Mouse (Mus musculus): ENCODE results near the gene Hist1h2bj. TPM values are rescaled to one million over a fixed set of nuclear protein-coding genes. Genes with fewer than 3 reads are reported as not detected.

The Hist1h2bj gene
- polyA plus RNA-seq, 1 experiment from 2014 or later, result 4.1 TPM

DNA sequence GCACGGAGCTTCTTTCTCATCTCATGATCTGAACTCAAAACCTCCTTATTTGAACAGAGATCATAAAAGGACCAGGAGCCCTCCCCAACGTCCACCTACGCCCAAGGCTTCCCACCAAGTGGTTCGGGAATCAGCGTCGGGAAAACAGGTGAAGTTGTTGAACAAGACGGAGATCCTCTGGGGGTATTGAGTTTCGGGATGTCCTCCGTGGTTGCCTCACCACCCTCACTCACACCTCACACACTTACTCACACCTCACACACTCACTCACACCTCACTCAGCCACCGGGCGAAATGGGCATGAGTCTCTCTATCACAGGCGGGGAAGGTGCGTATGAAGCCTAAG lies 46.2 kb upstream of the Hist1h2bj start:
- Histone ChIP-seq H3K4me1 (replicated peaks; ENCODE audit: control insufficient read depth, insufficient read depth, low read length) (no peaks in the 10 kb centered on the region), H3K4me3 (ENCODE audit: low read depth, low read length) (peak overlapping the region; percentile 37), H3K27ac (ENCODE audit: low read depth, low read length) (no peak overlapping the region), H3K27me3 (replicated peaks; ENCODE audit: control insufficient read depth, insufficient read depth, low read length) (peaks cover 73% of the 10 kb centered on the region), H3K36me3 (ENCODE audit: control insufficient read depth, insufficient read depth) (no peaks in the 10 kb centered on the region), H3K9ac (ENCODE audit: low read depth, low read length) (no peak overlapping the region), H3K4me2 (replicated peaks; ENCODE audit: low read depth) (peak overlapping the region; percentile 60), H3K9me3 (ENCODE audit: control insufficient read depth) (no peaks in the 10 kb centered on the region)
- TF ChIP-seq CTCF (IDR thresholded peaks at IDR 0.05; ENCODE audit: low read depth), result no peak
- no peak for ATAC-seq
- WGBS, result 2% methylated on average over 13 of the region's 13 CpGs

DNA sequence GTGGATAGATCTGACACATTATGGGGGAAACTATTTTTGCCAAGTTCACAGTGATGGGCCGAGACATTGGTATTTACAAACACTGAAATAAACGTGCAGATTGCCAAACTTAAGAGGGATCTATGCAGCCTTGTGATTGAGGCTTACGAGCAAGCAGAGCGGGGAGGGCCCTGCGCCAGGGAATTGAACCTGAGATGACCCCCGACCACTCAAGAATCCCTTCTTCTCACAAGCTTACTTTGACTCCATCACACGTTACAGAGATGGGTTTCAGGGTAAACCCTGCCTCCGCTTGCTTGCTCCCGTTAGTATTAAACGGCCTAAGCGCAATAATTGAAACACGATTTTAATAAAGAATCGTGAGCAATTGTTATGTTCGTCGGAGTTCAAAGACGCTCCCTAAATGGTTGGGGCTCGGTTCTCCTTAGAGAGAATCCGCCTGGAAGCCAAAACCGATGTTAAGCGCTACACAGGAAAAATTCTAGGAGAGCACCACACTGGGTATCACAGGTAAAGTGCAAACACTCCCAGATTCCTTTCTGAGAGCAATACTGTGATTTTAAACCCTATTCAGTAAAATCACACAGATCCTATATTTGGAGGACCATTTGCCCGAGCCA lies 45.7 kb upstream of the Hist1h2bj start:
- Histone ChIP-seq H3K27ac (ENCODE audit: low read depth, low read length) (no peak overlapping the region), H3K9me3 (ENCODE audit: control insufficient read depth) (no peaks in the 10 kb centered on the region), H3K36me3 (ENCODE audit: control insufficient read depth, insufficient read depth) (no peaks in the 10 kb centered on the region), H3K9ac (ENCODE audit: low read depth, low read length) (no peak overlapping the region), H3K4me2 (replicated peaks; ENCODE audit: low read depth) (peak overlapping the region; percentile 60), H3K4me3 (ENCODE audit: low read depth, low read length) (peak overlapping the region; percentile 37), H3K27me3 (replicated peaks; ENCODE audit: control insufficient read depth, insufficient read depth, low read length) (peaks cover 76% of the 10 kb centered on the region), H3K4me1 (replicated peaks; ENCODE audit: control insufficient read depth, insufficient read depth, low read length) (no peaks in the 10 kb centered on the region)
- no peak for ATAC-seq
- WGBS, result 3% methylated on average over 21 of the region's 21 CpGs
- TF ChIP-seq CTCF (IDR thresholded peaks at IDR 0.05; ENCODE audit: low read depth), result no peak

GRCm38 (mm10) chr13:21997821-21998220 lies 45.2 kb upstream of the Hist1h2bj start:
- Histone ChIP-seq H3K36me3 (ENCODE audit: control insufficient read depth, insufficient read depth) (no peaks in the 10 kb centered on the region), H3K27ac (ENCODE audit: low read depth, low read length) (no peak overlapping the region), H3K9ac (ENCODE audit: low read depth, low read length) (no peak overlapping the region), H3K4me3 (ENCODE audit: low read depth, low read length) (no peak overlapping the region), H3K9me3 (ENCODE audit: control insufficient read depth) (no peaks in the 10 kb centered on the region), H3K27me3 (replicated peaks; ENCODE audit: control insufficient read depth, insufficient read depth, low read length) (peaks cover 81% of the 10 kb centered on the region), H3K4me2 (replicated peaks; ENCODE audit: low read depth) (no peak overlapping the region), H3K4me1 (replicated peaks; ENCODE audit: control insufficient read depth, insufficient read depth, low read length) (no peaks in the 10 kb centered on the region)
- WGBS, result 5% methylated on average over 4 of the region's 4 CpGs
- ATAC-seq, result no peak
- no peak for TF ChIP-seq CTCF (IDR thresholded peaks at IDR 0.05; ENCODE audit: low read depth)

GRCm38 (mm10) chr13:21998412-21998811 lies 44.6 kb upstream of the Hist1h2bj start:
- Histone ChIP-seq H3K27ac (ENCODE audit: low read depth, low read length) (no peak overlapping the region), H3K9ac (ENCODE audit: low read depth, low read length) (no peak overlapping the region), H3K27me3 (replicated peaks; ENCODE audit: control insufficient read depth, insufficient read depth, low read length) (peaks cover 87% of the 10 kb centered on the region), H3K4me2 (replicated peaks; ENCODE audit: low read depth) (no peak overlapping the region), H3K9me3 (ENCODE audit: control insufficient read depth) (no peaks in the 10 kb centered on the region), H3K36me3 (ENCODE audit: control insufficient read depth, insufficient read depth) (no peaks in the 10 kb centered on the region), H3K4me1 (replicated peaks; ENCODE audit: control insufficient read depth, insufficient read depth, low read length) (no peaks in the 10 kb centered on the region), H3K4me3 (ENCODE audit: low read depth, low read length) (no peak overlapping the region)
- WGBS, result 35% methylated on average over 3 of the region's 3 CpGs
- ATAC-seq, result no peak
- TF ChIP-seq CTCF (IDR thresholded peaks at IDR 0.05; ENCODE audit: low read depth), result no peak

GRCm38 (mm10) chr13:21999147-21999546 lies 43.9 kb upstream of the Hist1h2bj start:
- Histone ChIP-seq H3K9ac (ENCODE audit: low read depth, low read length) (no peak overlapping the region), H3K9me3 (ENCODE audit: control insufficient read depth) (no peaks in the 10 kb centered on the region), H3K27me3 (replicated peaks; ENCODE audit: control insufficient read depth, insufficient read depth, low read length) (peaks cover 89% of the 10 kb centered on the region), H3K36me3 (ENCODE audit: control insufficient read depth, insufficient read depth) (no peaks in the 10 kb centered on the region), H3K4me3 (ENCODE audit: low read depth, low read length) (no peak overlapping the region), H3K27ac (ENCODE audit: low read depth, low read length) (no peak overlapping the region), H3K4me2 (replicated peaks; ENCODE audit: low read depth) (no peak overlapping the region), H3K4me1 (replicated peaks; ENCODE audit: control insufficient read depth, insufficient read depth, low read length) (no peaks in the 10 kb centered on the region)
- no peak for TF ChIP-seq CTCF (IDR thresholded peaks at IDR 0.05; ENCODE audit: low read depth)
- ATAC-seq, result no peak
- WGBS, result 49% methylated on average over 4 of the region's 4 CpGs

DNA sequence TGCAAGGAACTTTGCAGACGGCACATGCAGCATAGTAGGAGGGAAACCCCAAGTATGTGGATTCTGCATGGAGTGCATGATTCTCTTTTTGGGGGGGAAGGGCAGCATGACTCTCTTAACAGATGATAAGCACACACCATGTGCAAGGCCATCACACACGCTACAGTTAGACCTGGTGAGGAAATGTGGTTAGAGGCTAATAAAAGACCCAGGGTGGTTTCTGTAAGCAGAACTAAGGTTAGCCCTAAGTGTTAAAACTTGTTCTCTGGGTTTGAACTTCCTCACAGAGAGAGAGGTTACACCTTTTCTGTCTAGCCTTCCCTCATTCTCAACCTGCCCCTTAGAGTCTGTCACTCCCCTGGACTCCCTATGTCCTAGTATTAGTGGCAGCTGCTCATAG lies 41.7 kb upstream of the Hist1h2bj start:
- H3K9me3 ChIP-seq (ENCODE audit: control insufficient read depth), result no peaks in the 10 kb centered on the region
- H3K27me3 ChIP-seq (replicated peaks; ENCODE audit: control insufficient read depth, insufficient read depth, low read length), result peaks cover 90% of the 10 kb centered on the region
- H3K36me3 ChIP-seq (ENCODE audit: control insufficient read depth, insufficient read depth), result no peaks in the 10 kb centered on the region
- no peak for TF ChIP-seq CTCF (IDR thresholded peaks at IDR 0.05; ENCODE audit: low read depth)
- H3K4me1 ChIP-seq (replicated peaks; ENCODE audit: control insufficient read depth, insufficient read depth, low read length), result no peaks in the 10 kb centered on the region
- no peak for ATAC-seq
- H3K27ac ChIP-seq (ENCODE audit: low read depth, low read length), result no peak overlapping the region
- no peak overlapping the region for H3K4me2 ChIP-seq (replicated peaks; ENCODE audit: low read depth)
- WGBS, result 68% methylated on average over 2 of the region's 2 CpGs
- H3K4me3 ChIP-seq (ENCODE audit: low read depth, low read length), result no peak overlapping the region
- no peak overlapping the region for H3K9ac ChIP-seq (ENCODE audit: low read depth, low read length)

DNA sequence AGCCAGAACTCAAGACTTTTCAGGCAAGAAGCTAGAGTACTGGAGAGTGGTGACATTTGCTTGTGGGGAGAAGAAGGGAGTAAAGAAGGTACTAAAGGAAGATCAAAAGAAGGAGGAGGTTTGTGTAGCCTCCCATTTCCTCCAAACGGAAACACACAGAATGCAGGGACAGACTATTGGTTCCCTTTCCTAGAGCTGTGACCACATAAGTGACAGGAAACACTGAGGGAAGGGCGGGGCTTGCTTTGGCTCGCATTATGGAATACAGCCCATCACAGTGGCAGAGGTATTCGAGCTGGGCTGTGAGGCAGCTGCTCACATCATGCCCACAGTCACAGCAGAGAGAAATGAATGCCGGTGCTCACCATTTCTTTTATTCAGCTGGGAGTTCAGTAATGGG lies 41.2 kb upstream of the Hist1h2bj start:
- no peak overlapping the region for H3K9ac ChIP-seq (ENCODE audit: low read depth, low read length)
- no peaks in the 10 kb centered on the region for H3K9me3 ChIP-seq (ENCODE audit: control insufficient read depth)
- no peak for TF ChIP-seq CTCF (IDR thresholded peaks at IDR 0.05; ENCODE audit: low read depth)
- ATAC-seq, result no peak
- H3K4me2 ChIP-seq (replicated peaks; ENCODE audit: low read depth), result no peak overlapping the region
- WGBS, result 32% methylated on average over 5 of the region's 5 CpGs
- no peak overlapping the region for H3K4me3 ChIP-seq (ENCODE audit: low read depth, low read length)
- peaks cover 90% of the 10 kb centered on the region for H3K27me3 ChIP-seq (replicated peaks; ENCODE audit: control insufficient read depth, insufficient read depth, low read length)
- H3K27ac ChIP-seq (ENCODE audit: low read depth, low read length), result no peak overlapping the region
- H3K4me1 ChIP-seq (replicated peaks; ENCODE audit: control insufficient read depth, insufficient read depth, low read length), result no peaks in the 10 kb centered on the region
- no peaks in the 10 kb centered on the region for H3K36me3 ChIP-seq (ENCODE audit: control insufficient read depth, insufficient read depth)

Data from intestine, postnatal 0 days (tissue).